8 mouse cellular contexts compared by ENCODE assay signal in the genomic region with DNA sequence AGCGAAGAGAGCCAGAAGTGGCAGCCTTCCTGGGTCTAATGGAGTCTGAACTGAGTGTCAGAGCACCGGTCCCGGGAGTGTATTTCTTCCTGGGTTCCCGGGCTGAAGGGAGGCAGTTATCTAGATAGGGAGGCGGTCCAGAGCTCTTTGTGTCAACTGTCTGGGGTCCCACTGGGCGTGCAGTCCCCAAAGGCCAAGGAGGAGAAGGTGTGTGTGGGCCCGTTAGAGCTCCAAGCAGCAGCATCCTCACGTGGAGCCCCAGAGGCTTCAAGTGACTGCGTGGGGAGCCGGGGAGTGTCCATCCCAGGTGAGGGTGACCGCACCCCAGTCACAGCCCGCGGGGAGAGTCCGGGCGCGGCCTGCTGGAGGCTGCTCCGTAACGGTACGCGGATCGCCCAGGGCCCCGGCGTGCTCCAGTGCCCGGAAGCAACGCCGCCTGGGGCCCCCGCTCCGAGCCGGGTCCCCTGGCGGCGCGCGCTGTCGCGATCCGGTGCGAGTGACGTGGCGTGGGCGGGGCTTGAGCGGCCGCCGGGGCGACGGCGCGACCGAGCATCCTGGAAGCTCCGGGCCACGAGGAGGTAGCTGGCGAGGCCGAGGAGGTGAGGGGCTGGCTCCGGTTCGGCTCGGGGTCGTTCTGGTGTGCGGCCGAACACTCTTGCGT. TPM values are rescaled to one million over a fixed set of nuclear protein-coding genes. Genes with fewer than 3 reads are reported as not detected.
DNase-seq lines count a peak whose midpoint lies in the region; ATAC-seq and TF ChIP-seq lines count a peak whose summit lies in the region.

A gene (plus strand): TSS at position 502 of the 661 bp plus-strand sequence.

- peak; percentile 70 for DNase-seq in CH12.LX (ENCODE audit: extremely low read depth)
- DNase-seq in c-Kit-positive CD71-positive TER-119-positive erythroid progenitor cells, embryonic 14.5 days (ENCODE audit: low spot score), result peak; percentile 69
- DNase-seq in heart, postnatal 0 days (ENCODE audit: low spot score), result peak; percentile 44
- peak; percentile 89 to 91 for DNase-seq in kidney, postnatal 4 days
- DNase-seq in testis, postnatal 10 days (ENCODE audit: low spot score), result peak; percentile 91

- under 1% methylated on average over 59 of the region's 59 CpGs for WGBS in forebrain, embryonic 13.5 days
- under 1% methylated on average over 43 of the region's 59 CpGs for WGBS in heart, postnatal 0 days
- WGBS in liver, embryonic 16.5 days (ENCODE audit: insufficient replicate concordance), result under 1% methylated on average over 59 of the region's 59 CpGs
- under 1% methylated on average over 59 of the region's 59 CpGs for WGBS in neural tube, embryonic 13.5 days

- H3K4me1 ChIP-seq in CH12.LX (ENCODE audit: control insufficient read depth in 1 of 2, insufficient read depth in 2 of 2), result peaks cover 0 to 16% of the 10 kb centered on the region in 2 experiments; a peak in 1 of 4 replicates
- peaks cover 17% of the 10 kb centered on the region for H3K4me1 ChIP-seq in forebrain, embryonic 13.5 days
- peaks cover 8% of the 10 kb centered on the region; the same call in 1 of the 2 replicates for H3K4me1 ChIP-seq in heart, postnatal 0 days (ENCODE audit: control insufficient read depth, insufficient read depth)
- peaks cover 17% of the 10 kb centered on the region for H3K4me1 ChIP-seq in liver, embryonic 16.5 days (ENCODE audit: control insufficient read depth, low read depth, low read length)
- H3K4me1 ChIP-seq in neural tube, embryonic 13.5 days (replicated peaks), result peaks cover 21% of the 10 kb centered on the region

- no peak for TF ChIP-seq RAD21 in CH12.LX (IDR thresholded peaks at IDR 0.05; ENCODE audit: low read depth, low read length)

- TF ChIP-seq CTCF in CH12.LX (conservative IDR thresholded peaks at IDR 0.05 in 1 of 2, IDR thresholded peaks at IDR 0.05 in 1 of 2; ENCODE audit: low read depth in 2 of 2, low read length in 2 of 2), result no peak
- no peak for TF ChIP-seq CTCF in heart, postnatal 0 days (IDR thresholded peaks at IDR 0.05; ENCODE audit: low read depth)

- H3K4me2 ChIP-seq in CH12.LX (ENCODE audit: insufficient read depth, low read depth, poor library complexity, severe bottlenecking), result peak within 1 kb of the TSS; percentile 99
- H3K4me2 ChIP-seq in forebrain, embryonic 13.5 days, result peak within 1 kb of the TSS; percentile 78
- H3K4me2 ChIP-seq in heart, postnatal 0 days (ENCODE audit: low read depth, low read length), result peak within 1 kb of the TSS; percentile 97
- peak within 1 kb of the TSS; percentile 99 for H3K4me2 ChIP-seq in liver, embryonic 16.5 days (ENCODE audit: low read depth, low read length)
- peak within 1 kb of the TSS; percentile 81 for H3K4me2 ChIP-seq in neural tube, embryonic 13.5 days

- ATAC-seq in forebrain, embryonic 13.5 days, result peak; percentile 93
- ATAC-seq in heart, postnatal 0 days (ENCODE audit: insufficient read depth, low read depth), result peak; percentile 79
- peak; percentile 88 for ATAC-seq in liver, embryonic 16.5 days (ENCODE audit: low read depth)
- ATAC-seq in neural tube, embryonic 13.5 days (ENCODE audit: low read depth), result peak; percentile 92

- in situ Hi-C loops in CH12.LX (cut with MboI; ENCODE audit: low pct_ligation_motif_present, low pct_unique_long_range_greater_than_20kb, low sequenced_read_pairs), result loop anchor here (5.0 kb wide), 1 partner anchor 44 kb away; a partner anchor contains a TSS

- no peaks in the 10 kb centered on the region for H3K9me3 ChIP-seq in CH12.LX (replicated peaks; ENCODE audit: low read length)
- H3K9me3 ChIP-seq in forebrain, embryonic 13.5 days (replicated peaks), result no peaks in the 10 kb centered on the region
- H3K9me3 ChIP-seq in heart, postnatal 0 days (replicated peaks; ENCODE audit: control insufficient read depth, low read length), result no peaks in the 10 kb centered on the region
- no peaks in the 10 kb centered on the region for H3K9me3 ChIP-seq in liver, embryonic 16.5 days (replicated peaks; ENCODE audit: control insufficient read depth, low read length)
- no peaks in the 10 kb centered on the region for H3K9me3 ChIP-seq in neural tube, embryonic 13.5 days

- peak within 1 kb of the TSS; percentile 93 for H3K9ac ChIP-seq in CH12.LX (ENCODE audit: insufficient read depth, low read depth)
- peak within 1 kb of the TSS; percentile 92 for H3K9ac ChIP-seq in forebrain, embryonic 13.5 days
- peak within 1 kb of the TSS; percentile 75 for H3K9ac ChIP-seq in heart, postnatal 0 days (replicated peaks; ENCODE audit: low read depth, low read length)
- H3K9ac ChIP-seq in liver, embryonic 16.5 days (ENCODE audit: low read depth, low read length), result peak within 1 kb of the TSS; percentile 67
- H3K9ac ChIP-seq in neural tube, embryonic 13.5 days, result peak within 1 kb of the TSS; percentile 89

- peak within 1 kb of the TSS; percentile 88 to 93 (median 91) for H3K4me3 ChIP-seq in CH12.LX (replicated peaks in 1 of 3; ENCODE audit: low read depth in 2 of 3, low read length in 2 of 3, poor library complexity in 1 of 3)
- peak within 1 kb of the TSS; percentile 81 for H3K4me3 ChIP-seq in forebrain, embryonic 13.5 days
- peak within 1 kb of the TSS; percentile 82 for H3K4me3 ChIP-seq in heart, postnatal 0 days (ENCODE audit: low read depth, low read length)
- H3K4me3 ChIP-seq in liver, embryonic 16.5 days (ENCODE audit: low read depth, low read length), result peak within 1 kb of the TSS; percentile 74
- H3K4me3 ChIP-seq in neural tube, embryonic 13.5 days, result peak within 1 kb of the TSS; percentile 68

- peaks cover 30% of the 10 kb centered on the region for H3K79me2 ChIP-seq in CH12.LX (replicated peaks; ENCODE audit: control insufficient read depth, extremely low read depth, insufficient read depth, poor library complexity, severe bottlenecking)

- peak within 1 kb of the TSS; percentile 57 for H3K27ac ChIP-seq in CH12.LX (ENCODE audit: insufficient read depth, low read depth)
- peak within 1 kb of the TSS; percentile 91 for H3K27ac ChIP-seq in forebrain, embryonic 13.5 days
- peak within 1 kb of the TSS; percentile 52 for H3K27ac ChIP-seq in heart, postnatal 0 days (ENCODE audit: low read depth)
- 0 out of 2 replicates have a peak within 1 kb of the TSS, but pooled peaks have one; percentile 8 for H3K27ac ChIP-seq in liver, embryonic 16.5 days (ENCODE audit: low read length)
- peak within 1 kb of the TSS; percentile 96 for H3K27ac ChIP-seq in neural tube, embryonic 13.5 days (replicated peaks)

- TF ChIP-seq POLR2A in CH12.LX (IDR thresholded peaks at IDR 0.05; ENCODE audit: low read depth, low read length), result peak; percentile 92

- no peaks in the 10 kb centered on the region for H3K27me3 ChIP-seq in CH12.LX (replicated peaks)
- no peaks in the 10 kb centered on the region for H3K27me3 ChIP-seq in forebrain, embryonic 13.5 days
- H3K27me3 ChIP-seq in heart, postnatal 0 days (ENCODE audit: control insufficient read depth, insufficient read depth, low read length), result no peaks in the 10 kb centered on the region
- H3K27me3 ChIP-seq in liver, embryonic 16.5 days (ENCODE audit: control insufficient read depth, insufficient read depth, low read depth, low read length), result peaks cover 9% of the 10 kb centered on the region
- H3K27me3 ChIP-seq in neural tube, embryonic 13.5 days, result no peaks in the 10 kb centered on the region

- no peak for TF ChIP-seq EP300 in CH12.LX (IDR thresholded peaks at IDR 0.05; ENCODE audit: low read length)
- TF ChIP-seq EP300 in heart, postnatal 0 days (IDR thresholded peaks at IDR 0.05; ENCODE audit: low read depth), result no peak

- dilution Hi-C loops in CH12.LX (cut with MboI; ENCODE audit: extremely low pct_ligation_motif_present, extremely low pct_unique_long_range_greater_than_20kb, low sequenced_read_pairs), result no loop called here

- H3K36me3 ChIP-seq in CH12.LX (replicated peaks in 1 of 2; ENCODE audit: control insufficient read depth in 1 of 2, insufficient read depth in 1 of 2, low read length in 1 of 2), result peaks cover 4 to 27% of the 10 kb centered on the region in 2 experiments
- peaks cover 12% of the 10 kb centered on the region for H3K36me3 ChIP-seq in forebrain, embryonic 13.5 days (ENCODE audit: poor library complexity, severe bottlenecking)
- peaks cover 7% of the 10 kb centered on the region; the same call in 1 of the 2 replicates for H3K36me3 ChIP-seq in heart, postnatal 0 days (replicated peaks; ENCODE audit: control insufficient read depth, insufficient read depth, low read length)
- H3K36me3 ChIP-seq in liver, embryonic 16.5 days (ENCODE audit: control insufficient read depth, insufficient read depth), result no peaks in the 10 kb centered on the region
- H3K36me3 ChIP-seq in neural tube, embryonic 13.5 days, result peaks cover 13% of the 10 kb centered on the region

TF ChIP-seq in CH12.LX, 34 proteins besides CTCF, POLR2A, EP300 and RAD21 (continues in another document):
- TF ChIP-seq CHD1 (IDR thresholded peaks at IDR 0.05; ENCODE audit: low read depth, low read length) (no peak), GABPA (IDR thresholded peaks at IDR 0.05; ENCODE audit: insufficient replicate concordance, low read depth, low read length) (no peak), TCF12 (IDR thresholded peaks at IDR 0.05; ENCODE audit: low read depth, low read length) (peak; percentile 86), ZNF384 (IDR thresholded peaks at IDR 0.05; ENCODE audit: low read depth, low read length) (no peak), E2F4 (IDR thresholded peaks at IDR 0.05; ENCODE audit: insufficient replicate concordance, low read depth, low read length) (no peak), PAX5 (IDR thresholded peaks at IDR 0.05; ENCODE audit: low read length) (no peak), UBTF (IDR thresholded peaks at IDR 0.05; ENCODE audit: low read depth, low read length) (peak; percentile 77; the same call in 1 of the 2 replicates), CHD2 (IDR thresholded peaks at IDR 0.05; ENCODE audit: low read length) (no peak), MAFK (IDR thresholded peaks at IDR 0.05; ENCODE audit: insufficient replicate concordance, low read length) (no peak), MXI1 (IDR thresholded peaks at IDR 0.05; ENCODE audit: low read depth, low read length) (peak; percentile 92), USF2 (conservative IDR thresholded peaks at IDR 0.05; ENCODE audit: low read depth, low read length) (no peak), ZKSCAN1 (IDR thresholded peaks at IDR 0.05; ENCODE audit: borderline replicate concordance, low read depth, low read length) (no peak), MEF2A (IDR thresholded peaks at IDR 0.05; ENCODE audit: borderline replicate concordance, low read depth, low read length) (no peak)

RNA-seq across cellular contexts. Expression of the gene that starts here (rescaled TPM):
- 24.2 and 27.8 TPM in 2 replicates for total RNA-seq in CH12.LX (2012; rRNA removed)
- total RNA-seq in CH12.LX (2014; rRNA removed), result 29.5 and 32.6 TPM in 2 replicates
- polyA plus RNA-seq in CH12.LX (2012; ENCODE audit: insufficient read length, low read depth), result 61.8 and 67.1 TPM in 2 replicates
- polyA plus RNA-seq in forebrain, embryonic 13.5 days (2015; fragmentation: Nextera tagmentation; extraction: Ambion mirVana), result 77.2 and 77.9 TPM in 2 replicates
- 15.6 and 18.6 TPM in 2 replicates for total RNA-seq in heart, postnatal 0 days (2014; rRNA removed; ENCODE audit: low replicate concordance)
- 15.4 and 18.2 TPM in 2 replicates for polyA plus RNA-seq in heart, postnatal 0 days (2015; fragmentation: Nextera tagmentation; extraction: Ambion mirVana)
- 4.1 and 4.3 TPM in 2 replicates for polyA plus RNA-seq in liver, embryonic 16.5 days (2015; fragmentation: Nextera tagmentation; extraction: Ambion mirVana)
- 67.3 and 72.5 TPM in 2 replicates for polyA plus RNA-seq in neural tube, embryonic 13.5 days (2015; fragmentation: Nextera tagmentation; extraction: Ambion mirVana)

Comparison
In these comparisons a context has a peak if more than half of its experiments do, and no peak if none do; other contexts are left out.
1. Peak in every context shown above with its lines: DNase-seq, ATAC-seq, H3K4me3 ChIP-seq and H3K27ac ChIP-seq.
2. H3K27ac ChIP-seq: peak in every context shown above with its lines; median percentile 96 in neural tube, embryonic 13.5 days; 91 in forebrain, embryonic 13.5 days; 57 in CH12.LX; 52 in heart, postnatal 0 days; 8 in liver, embryonic 16.5 days.